Mouse (Mus musculus) layer of hippocampus, postnatal 25 days (tissue): Measurements from ENCODE around the gene Hist2h2ab. TPM values are rescaled to one million over a fixed set of nuclear protein-coding genes. Genes with fewer than 3 reads are reported as not detected.
A peak's percentile ranks its signal among the peaks of the same experiment; 100 is the strongest.
"Not testable (repeated sequence)": the region's sequence is repeated elsewhere in the genome, so short reads cannot be mapped to it uniquely, and the experiment has no call there.

Experiments
- DNase-seq, 2 experiments: peaks; one replicate each; pipeline ENCODE4 v3.0.0; 2022; ENCODE audit warnings: mixed read lengths in 2 of 2, low spot score in 1 of 2; ENCODE audit errors: extremely low spot score in 1 of 2
- microRNA-seq, 2 experiments: library from miRNA; unstranded; fragments of <30 nt; microRNA quantifications; one replicate each; pipeline ENCODE4 v1.2.0; 2021
- total RNA-seq, 2 experiments: library from RNA; stranded (reverse); gene quantifications; 2 replicates each; pipeline ENCODE4 v1.2.3; 2021

The Hist2h2ab gene
- total RNA-seq, 2 experiments from 2014 or later: 8.5 to 9.2 TPM

- no peak for DNase-seq
These were observed 35.2 kb downstream of the Hist2h2ab start for GRCm38 (mm10) chr3:96254683-96255355.

DNA sequence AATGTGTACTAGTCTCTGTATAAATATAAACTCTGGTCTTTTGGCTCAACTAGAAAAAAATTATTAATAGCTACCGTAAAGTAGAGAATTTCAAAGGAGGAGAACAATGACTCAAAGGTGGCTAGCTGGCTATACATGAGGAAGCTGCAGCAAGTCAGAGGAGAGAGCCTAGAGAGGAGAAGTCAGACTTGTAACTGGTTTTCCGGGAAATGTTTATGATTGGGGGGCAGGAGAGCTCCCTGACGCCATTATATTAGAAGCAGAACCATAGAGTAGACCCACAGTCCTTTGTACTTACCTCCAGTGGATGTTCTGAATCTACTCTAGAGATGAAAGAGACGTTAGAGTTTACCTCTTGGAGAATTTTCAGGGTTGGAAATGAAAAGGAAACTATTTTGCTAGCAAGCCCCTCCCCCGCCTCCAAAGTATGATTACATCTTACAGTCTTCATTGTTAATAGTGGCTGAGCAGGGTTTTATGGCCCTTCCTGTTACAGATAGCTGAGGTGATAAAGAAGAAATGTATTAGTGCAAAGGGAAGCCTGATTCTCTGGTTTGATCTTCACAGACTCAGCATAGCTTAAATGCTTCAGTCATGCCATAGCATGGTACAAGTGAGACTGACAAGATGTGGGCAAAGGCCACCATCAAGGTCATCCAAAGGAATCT lies 36.4 kb downstream of the Hist2h2ab start:
- DNase-seq: no peak

DNA sequence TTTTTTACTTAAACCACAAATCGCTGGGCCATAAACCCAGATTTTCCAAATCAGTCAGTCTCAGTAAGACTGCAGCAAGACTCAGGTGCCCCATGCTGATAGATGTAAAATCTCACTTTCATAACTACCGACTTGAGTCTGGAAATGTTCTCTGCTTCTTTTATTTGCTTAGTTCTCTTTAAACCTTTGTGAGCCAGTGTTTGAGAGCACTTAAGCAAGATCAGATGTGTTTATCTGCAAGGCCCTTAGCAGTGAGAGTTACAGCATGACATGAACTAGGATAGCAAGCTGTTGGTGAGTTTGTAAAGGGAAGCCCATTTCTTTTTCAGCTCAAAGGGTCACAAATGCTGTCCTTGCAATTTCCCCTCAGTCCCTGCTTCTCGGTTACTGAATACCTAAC lies 37.5 kb downstream of the Hist2h2ab start:
- DNase-seq: no peak

- no peak for DNase-seq
These were observed 40.6 kb downstream of the Hist2h2ab start for GRCm38 (mm10) chr3:96260220-96260619.

DNA sequence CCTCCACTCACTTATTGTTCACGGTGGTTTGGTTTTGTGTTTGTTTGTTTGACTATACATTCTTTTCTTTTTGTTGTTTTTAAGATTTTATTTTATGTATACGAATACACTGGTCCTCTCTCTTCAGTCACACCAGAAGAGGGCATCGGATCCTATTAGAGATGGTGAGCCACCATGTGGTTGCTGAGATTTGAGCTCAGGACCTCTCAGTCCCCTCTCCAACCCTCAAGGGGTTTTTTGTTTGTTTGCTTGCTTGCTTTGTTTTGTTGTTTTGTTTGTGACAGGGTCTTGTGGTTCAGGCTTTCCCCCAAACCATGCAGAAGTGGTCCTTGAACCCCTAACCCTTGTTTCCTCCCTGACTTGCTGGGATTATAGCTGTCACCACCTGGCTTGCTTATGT lies 42.0 kb downstream of the Hist2h2ab start:
- DNase-seq: no peak

DNA sequence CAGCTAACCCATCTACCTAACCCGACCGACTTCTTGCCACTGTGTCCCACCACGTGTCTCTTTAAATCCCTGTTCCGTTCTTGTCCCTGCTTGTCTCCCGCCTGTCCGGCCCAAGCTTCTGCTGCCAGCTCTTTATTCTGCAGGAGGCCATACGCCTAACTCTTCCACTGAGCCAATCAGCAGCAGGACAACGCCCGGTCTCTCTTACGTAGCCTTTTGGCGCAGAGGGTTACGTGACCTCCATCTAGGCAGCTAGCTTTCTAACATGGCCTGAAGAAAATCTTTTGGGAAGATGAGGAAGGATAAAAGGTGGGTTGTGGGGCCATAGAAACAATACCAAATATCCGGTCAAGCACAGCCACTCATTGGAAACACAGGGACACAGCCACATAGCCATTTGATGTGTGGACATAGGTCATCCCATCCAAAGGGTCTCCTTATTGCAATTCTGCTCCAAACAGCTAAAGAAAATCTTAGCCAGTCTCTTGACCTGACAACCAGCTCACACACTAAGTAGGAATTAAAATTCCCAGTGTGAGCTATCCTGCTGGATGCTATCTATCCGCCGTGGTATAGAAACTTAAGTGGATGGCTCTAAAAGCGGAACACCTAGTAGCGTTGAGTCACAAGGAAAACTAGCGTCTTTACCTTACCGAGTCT lies 42.7 kb downstream of the Hist2h2ab start:
- DNase-seq: peak; percentile 54 to 57

- DNase-seq: peak; percentile 92 to 96
These were observed 43.4 kb downstream of the Hist2h2ab start, which contains the start of gene Hist2h4 for GRCm38 (mm10) chr3:96262979-96263550. Gene Hist2h4, minus strand, starts transcription at chr3:96263311.

DNA sequence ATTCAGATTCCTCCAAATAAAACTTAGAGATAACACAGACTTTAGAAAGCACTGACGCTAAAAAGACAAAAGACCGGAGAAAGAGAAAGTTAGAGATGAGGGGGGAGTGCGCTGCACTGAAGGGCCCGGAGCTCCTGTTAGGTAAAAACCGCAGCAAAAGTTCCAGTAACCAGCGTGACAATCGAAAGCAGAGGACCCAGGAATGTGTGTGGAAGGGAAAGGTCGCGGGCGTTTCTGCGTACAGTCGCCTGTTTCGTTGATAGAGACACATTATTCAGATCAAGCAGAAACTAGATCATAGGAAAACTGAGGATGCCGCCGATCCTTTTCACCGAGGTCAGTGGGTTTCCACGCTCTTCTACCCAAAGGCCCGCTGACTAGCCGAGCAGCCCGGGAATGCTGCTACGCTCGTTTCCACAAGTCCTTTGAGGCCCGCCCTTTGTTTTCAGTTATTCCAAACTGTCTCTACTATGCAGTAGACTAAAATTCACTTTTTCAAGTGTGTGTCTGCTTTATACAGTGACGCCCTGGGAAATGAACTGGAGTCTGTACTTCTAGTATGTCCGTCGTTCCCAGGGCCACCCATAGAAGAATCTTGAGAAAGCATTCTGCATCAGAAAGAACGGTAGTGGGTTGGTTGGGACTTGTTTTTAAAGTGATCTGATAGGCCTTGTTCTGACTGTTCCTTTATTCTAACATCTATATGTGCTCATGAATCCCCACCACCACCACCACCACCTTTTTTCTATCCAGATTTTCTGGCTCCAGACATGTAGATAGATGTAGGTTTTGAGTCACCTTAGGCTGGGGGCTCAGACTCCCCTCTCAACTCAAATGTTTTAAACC lies 44.1 kb downstream of the Hist2h2ab start:
- no peak for DNase-seq

- DNase-seq: no peak
These were observed 44.8 kb downstream of the Hist2h2ab start for GRCm38 (mm10) chr3:96264404-96264949.

DNA sequence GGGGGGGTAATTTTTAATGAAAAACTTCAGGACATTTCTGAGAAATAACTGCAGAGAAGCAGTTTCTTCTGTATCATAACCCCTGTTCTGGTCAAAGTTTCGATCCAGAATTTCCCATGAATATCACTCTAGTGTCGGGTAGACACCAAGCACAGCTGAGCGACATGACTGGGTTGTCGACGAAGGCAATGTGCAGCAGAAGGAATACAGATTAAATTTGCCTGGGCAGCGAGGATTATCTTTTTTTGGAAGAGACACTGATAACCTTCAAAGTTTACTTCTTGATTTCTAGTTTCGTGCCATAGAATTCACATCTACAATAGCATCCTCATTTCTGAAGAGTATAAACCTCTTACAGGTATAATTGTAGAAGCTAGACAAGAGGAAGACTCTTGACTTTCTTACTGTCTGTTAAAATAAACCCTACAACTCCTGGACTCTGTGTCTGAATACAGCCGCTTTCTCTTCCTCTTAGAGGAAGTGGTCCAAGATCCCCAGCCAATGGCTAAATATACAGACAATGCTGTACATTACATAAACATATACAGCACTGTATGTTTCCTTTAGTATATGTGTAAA lies 46.6 kb downstream of the Hist2h2ab start:
- no peak for DNase-seq

GRCm38 (mm10) chr3:96267541-96267940 lies 47.9 kb downstream of the Hist2h2ab start:
- no peak for DNase-seq

DNA sequence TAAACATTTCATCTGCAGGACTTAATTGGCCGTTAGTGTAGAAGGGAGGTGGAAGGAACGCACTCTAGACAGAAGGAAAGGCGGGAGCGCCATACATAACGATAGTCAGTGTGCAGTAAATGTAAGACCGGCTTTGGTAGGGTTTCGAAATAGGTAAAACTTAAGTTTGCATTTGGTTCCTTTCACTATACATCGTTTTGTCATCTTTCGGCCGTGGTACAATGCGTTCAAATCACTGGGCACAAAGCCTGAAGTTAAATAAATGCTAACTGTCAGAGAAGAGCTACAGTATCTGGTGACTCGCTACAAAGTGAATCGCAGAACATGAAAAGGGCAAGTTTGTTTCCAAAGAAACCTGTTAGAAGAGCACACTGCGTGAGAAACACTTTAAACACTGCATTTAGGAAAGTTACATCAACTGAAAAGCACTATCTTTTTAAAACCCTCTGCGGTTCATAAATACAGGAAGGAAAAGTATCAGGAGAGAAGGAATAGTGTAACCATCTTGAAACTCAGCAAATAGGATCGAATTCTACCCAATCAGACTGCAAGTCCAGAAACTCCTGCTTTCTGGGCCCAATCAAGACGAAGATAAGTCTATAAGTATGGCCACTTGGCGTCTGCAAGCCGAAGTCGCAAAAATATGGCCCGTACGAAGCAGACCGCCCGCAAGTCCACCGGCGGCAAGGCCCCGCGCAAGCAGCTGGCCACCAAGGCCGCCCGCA lies 48.5 kb downstream of the Hist2h2ab start, which contains the start of gene Hist2h3b:
Gene Hist2h3b (plus strand): TSS at position 604 of the 725 bp plus-strand sequence.
- DNase-seq: peak; percentile 74 to 76

- DNase-seq: not testable (repeated sequence)
These were observed 49.2 kb downstream of the Hist2h2ab start for GRCm38 (mm10) chr3:96268776-96269378.

Small RNA genes lying within 50 kb of the gene (microRNA-seq; reads per million reads assigned to microRNA genes)
- gene Gm44492 (0 reads per million in 2 experiments), gene Gm47311 (0 reads per million in 2 experiments), gene Gm47313 (0 reads per million in 2 experiments)

Other genes with a start within 250 kb of the Hist2h2ab start
- gene Plekho1, start 223.9 kb upstream of the Hist2h2ab start, total RNA-seq: 10 to 100 TPM; 37.0 to 41.3 TPM
- 10 to 100 TPM; 42.2 to 45.0 TPM for gene Vps45, start 161.4 kb upstream of the Hist2h2ab start, total RNA-seq
- 10 to 100 TPM; 31.9 to 33.6 TPM for gene Otud7b, start 115.3 kb upstream of the Hist2h2ab start, total RNA-seq
- gene Mtmr11, start 57.9 kb upstream of the Hist2h2ab start, total RNA-seq: 1 to 10 TPM; 3.8 to 4.4 TPM
- gene Sf3b4, start 47.5 kb upstream of the Hist2h2ab start, total RNA-seq: 10 to 100 TPM; 45.8 to 49.4 TPM
- gene Sv2a, start 38.7 kb upstream of the Hist2h2ab start, total RNA-seq: 100 to 1,000 TPM; 379 to 381 TPM
- gene Bola1, start 156 bp upstream of the Hist2h2ab start, total RNA-seq: 10 to 100 TPM; 16.5 to 17.9 TPM
- gene Hist2h2ac, start 1.0 kb downstream of the Hist2h2ab start, total RNA-seq: 10 to 100 TPM; 23.0 to 27.5 TPM
- 1 to 10 TPM; 5.6 to 5.9 TPM for gene Hist2h2be, start 1.3 kb downstream of the Hist2h2ab start, total RNA-seq
- gene Hist2h3c2, start 19.3 kb downstream of the Hist2h2ab start, total RNA-seq: 10 to 100 TPM in 1 of 2 experiments, 1 to 10 TPM in 1; 9.9 to 11.0 TPM
- gene Hist2h2aa2, start 20.4 kb downstream of the Hist2h2ab start, total RNA-seq: 100 to 1,000 TPM; 225 TPM
- gene Hist2h2aa1, start 25.6 kb downstream of the Hist2h2ab start, total RNA-seq: 1 to 10 TPM; 3.0 to 6.9 TPM
- not detected for gene Hist2h3c1, start 26.8 kb downstream of the Hist2h2ab start, total RNA-seq
- 10 to 100 TPM; 23.8 to 28.4 TPM for gene Hist2h4, start 43.4 kb downstream of the Hist2h2ab start, total RNA-seq
- 10 to 100 TPM; 41.9 to 53.6 TPM for gene Hist2h3b, start 48.8 kb downstream of the Hist2h2ab start, total RNA-seq
- 100 to 1,000 TPM; 110 to 123 TPM for gene Hist2h2bb, start 49.9 kb downstream of the Hist2h2ab start, total RNA-seq
- gene Fcgr1, start 74.1 kb downstream of the Hist2h2ab start, total RNA-seq: 1 to 10 TPM; 2.9 to 3.3 TPM
- not detected for gene BC107364, start 232.4 kb downstream of the Hist2h2ab start, total RNA-seq